Mouse (Mus musculus) hindlimb bud, embryonic 11.5 days (tissue): ENCODE results near the gene Minos1.

Source experiments
- DNase-seq: peaks from one replicate; pipeline ENCODE4 v3.0.0-alpha.2; 2012; ENCODE audit warnings: low read depth, low spot score; ENCODE audit errors: extremely low spot score

Gene Minos1

GRCm38 (mm10) chr4:139130701-139131549 is at the start of gene Minos1:
Gene Minos1 (minus strand): TSS chr4:139131113.
- peak; percentile 90 for DNase-seq

GRCm38 (mm10) chr4:139179731-139180625 is 49.1 kb upstream of the Minos1 start:
- no peak for DNase-seq

- no peak for DNase-seq
Measured at GRCm38 (mm10) chr4:139179218-139179617, 48.3 kb upstream of the Minos1 start.

- DNase-seq = no peak
Measured at GRCm38 (mm10) chr4:139178377-139178776, 47.5 kb upstream of the Minos1 start.

GRCm38 (mm10) chr4:139177921-139178320 is 47.0 kb upstream of the Minos1 start:
- DNase-seq = no peak

GRCm38 (mm10) chr4:139176023-139176422 is 45.1 kb upstream of the Minos1 start:
- no peak for DNase-seq

GRCm38 (mm10) chr4:139175061-139175971 is 44.4 kb upstream of the Minos1 start:
- DNase-seq = no peak

- DNase-seq = no peak
Measured at GRCm38 (mm10) chr4:139169748-139170279, 38.9 kb upstream of the Minos1 start.

- DNase-seq = no peak
Measured at GRCm38 (mm10) chr4:139168985-139169747, 38.3 kb upstream of the Minos1 start.

GRCm38 (mm10) chr4:139167107-139167506 is 36.2 kb upstream of the Minos1 start:
- DNase-seq = no peak

- no peak for DNase-seq
Measured at GRCm38 (mm10) chr4:139166244-139166643, 35.3 kb upstream of the Minos1 start.

- no peak for DNase-seq
Measured at GRCm38 (mm10) chr4:139165259-139165658, 34.3 kb upstream of the Minos1 start.

- no peak for DNase-seq
Measured at GRCm38 (mm10) chr4:139164082-139164481, 33.2 kb upstream of the Minos1 start.

- no peak for DNase-seq
Measured at GRCm38 (mm10) chr4:139161076-139161475, 30.2 kb upstream of the Minos1 start.

GRCm38 (mm10) chr4:139158350-139158749 is 27.4 kb upstream of the Minos1 start:
- no peak for DNase-seq

- no peak for DNase-seq
Measured at GRCm38 (mm10) chr4:139156538-139156937, 25.6 kb upstream of the Minos1 start.

GRCm38 (mm10) chr4:139154576-139155307 is 23.8 kb upstream of the Minos1 start:
- no peak for DNase-seq

GRCm38 (mm10) chr4:139151370-139151769 is 20.5 kb upstream of the Minos1 start:
- no peak for DNase-seq

GRCm38 (mm10) chr4:139146760-139147159 is 15.8 kb upstream of the Minos1 start:
- DNase-seq = no peak
